Mouse (Mus musculus) heart, postnatal 14 days (tissue): ENCODE data around the gene Ackr2. TPM values are rescaled to one million over a fixed set of nuclear protein-coding genes. Genes with fewer than 3 reads are reported as not detected.
A peak's percentile ranks its signal among the peaks of the same experiment; 100 is the strongest.

ENCODE experiments used
- DNase-seq, 2 experiments: peaks; one replicate each; pipeline ENCODE4 v3.0.0; 2021 to 2022
- intact Hi-C: fragments of 180-260 bp; cut with DNase I; formaldehyde crosslinking; loops from one replicate; pipeline ENCODE4 v1.15.1; 2025
- long read RNA-seq, 2 experiments: library from polyadenylated mRNA; stranded (forward); transcript quantifications; one replicate each; pipeline ENCODE4 v2.0.0; 2021
- total RNA-seq, 2 experiments: library from RNA; stranded (reverse); gene quantifications; 2 replicates each; pipeline ENCODE4 v1.2.3; 2021

Ackr2 gene
- total RNA-seq, result 1 to 10 TPM; 2.0 to 3.4 TPM
- long read RNA-seq, experiment 1, partial matches to known transcripts, result 1 of 1 reads
- long read RNA-seq, experiment 1, other reads (novel, unspliced or antisense), result 0 of 1 reads
- long read RNA-seq, experiment 2, partial matches to known transcripts, result 0 of 1 reads
- long read RNA-seq, experiment 2, other reads (novel, unspliced or antisense), result 1 of 1 reads

DNA sequence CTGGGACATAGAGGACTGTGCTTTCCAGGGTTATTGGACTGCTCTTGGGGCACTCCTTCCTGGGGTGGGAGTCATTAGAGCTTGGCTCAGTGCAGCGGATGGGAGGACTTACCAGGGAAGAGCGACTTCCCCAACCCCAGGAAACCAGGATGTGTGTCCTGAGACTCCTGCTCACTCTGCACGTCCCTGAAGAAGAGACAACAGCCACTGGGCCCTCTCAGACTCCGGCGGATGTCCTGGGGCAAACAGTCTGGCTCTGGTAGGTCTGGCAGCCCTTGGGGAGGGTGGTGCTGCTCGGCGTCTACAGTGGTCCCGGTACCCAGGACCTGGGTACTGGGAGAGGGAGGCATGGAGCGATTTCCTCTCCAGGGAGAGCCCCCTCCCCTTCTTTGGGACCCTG lies at the start of gene Ackr2:
Gene Ackr2, plus strand, starts transcription at position 111 of the 400 bp plus-strand sequence.
- DNase-seq, result no peak
- intact Hi-C loops, result no loop called here

GRCm38 (mm10) chr9:121854246-121854645 lies 43.9 kb upstream of the Ackr2 start:
- intact Hi-C loops, result no loop called here
- DNase-seq, result no peak

- intact Hi-C loops, result no loop called here
- peak in 1 of 2 experiments; percentile 68 for DNase-seq
These were observed 41.3 kb upstream of the Ackr2 start for GRCm38 (mm10) chr9:121856649-121857416.

DNA sequence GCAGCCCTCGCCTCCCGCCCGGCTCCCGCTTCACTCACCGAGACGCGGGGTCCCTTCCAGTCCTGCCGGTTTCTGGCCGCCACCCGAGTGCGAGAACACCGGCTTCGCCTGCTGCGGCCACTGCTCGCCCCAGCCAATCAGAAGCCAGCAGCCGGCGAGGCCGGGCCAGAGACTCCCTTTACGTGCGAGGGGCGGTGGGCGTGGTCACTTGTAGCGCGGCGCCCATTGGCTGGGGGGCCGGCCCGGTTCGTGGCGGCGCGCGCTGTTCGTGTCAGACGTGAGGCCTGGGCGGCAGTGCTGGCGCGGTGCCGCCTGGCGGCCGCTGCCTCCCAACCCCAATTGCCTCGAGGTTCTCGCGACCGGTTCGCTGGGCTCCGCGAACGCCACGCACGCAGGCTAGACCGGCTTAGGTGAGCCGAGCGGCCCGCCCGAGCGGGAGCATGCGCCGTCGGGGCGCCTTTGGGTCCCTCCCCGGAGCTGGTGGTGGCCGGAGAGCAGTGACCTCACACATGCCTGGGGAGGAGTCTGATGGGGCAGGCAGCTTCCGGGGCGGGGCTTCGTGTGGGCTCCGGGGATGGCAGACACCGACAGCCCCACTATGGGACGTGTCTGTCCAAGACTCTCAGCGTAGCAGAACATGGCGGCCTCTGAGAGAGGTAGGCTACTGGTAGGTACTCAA lies 40.5 kb upstream of the Ackr2 start:
- intact Hi-C loops, result no loop called here

DNA sequence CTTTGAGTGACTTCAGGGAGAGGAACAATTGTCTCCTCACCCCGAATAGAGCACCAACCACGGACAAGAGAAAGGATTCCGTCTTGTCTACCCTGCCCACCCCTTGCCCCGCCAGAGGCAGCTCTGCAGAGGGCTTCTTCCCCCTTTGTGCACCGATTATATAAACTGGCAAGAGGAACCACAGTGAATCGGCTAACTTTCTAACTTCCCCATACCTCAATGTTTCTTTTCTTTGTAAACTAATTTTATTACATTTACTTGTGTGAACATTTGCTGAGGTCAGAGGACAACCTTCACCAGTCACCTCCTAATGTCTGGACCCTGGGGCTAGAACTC lies 40.0 kb upstream of the Ackr2 start, which contains the start of gene Higd1a:
Gene Higd1a, minus strand, starts transcription at position 210 of the 336 bp plus-strand sequence.
- intact Hi-C loops, result no loop called here
- DNase-seq, result no peak

More for the DNA sequence above, 40.5 kb upstream of the Ackr2 start:
- DNase-seq, result peak; percentile 99

DNA sequence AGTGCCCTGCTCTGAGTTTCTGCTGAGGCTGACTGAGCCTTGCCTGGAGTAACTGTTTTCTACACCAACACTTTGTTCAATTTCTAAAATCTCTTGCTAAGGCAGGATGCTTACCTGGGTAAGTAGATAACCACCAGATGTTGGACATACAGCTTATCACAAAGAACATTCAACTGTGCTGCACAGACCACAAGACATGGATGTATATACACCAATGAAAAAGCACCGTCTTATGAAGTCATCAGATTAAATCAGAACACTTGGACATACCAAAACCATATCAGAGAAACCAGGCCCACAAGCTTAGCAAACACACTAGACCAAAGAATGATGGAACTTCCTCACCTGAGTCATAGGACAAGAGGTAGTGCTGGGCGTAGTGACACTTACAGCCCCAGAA lies 38.8 kb upstream of the Ackr2 start:
- no peak for DNase-seq
- intact Hi-C loops, result no loop called here

GRCm38 (mm10) chr9:121860921-121861320 lies 37.2 kb upstream of the Ackr2 start:
- intact Hi-C loops, result no loop called here
- no peak for DNase-seq

DNA sequence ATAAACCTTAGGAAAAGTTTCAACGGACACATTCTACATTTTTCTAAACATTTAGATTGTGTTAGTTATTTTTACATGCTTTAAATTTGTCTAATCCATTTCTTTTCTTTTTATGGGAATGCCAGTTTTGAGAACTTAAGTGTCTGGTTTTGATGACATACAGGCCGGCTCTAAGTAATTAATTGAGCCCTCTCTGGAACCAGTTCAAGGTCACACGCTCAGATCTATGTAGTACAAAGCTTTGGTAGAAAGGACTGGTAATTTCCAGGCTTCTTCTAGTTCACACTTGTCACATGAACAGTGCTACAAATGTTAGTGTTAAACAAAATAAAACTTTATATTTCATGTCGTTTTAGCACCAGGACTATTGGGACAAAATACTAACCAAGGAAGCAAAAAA lies 33.3 kb upstream of the Ackr2 start:
- intact Hi-C loops, result no loop called here

DNA sequence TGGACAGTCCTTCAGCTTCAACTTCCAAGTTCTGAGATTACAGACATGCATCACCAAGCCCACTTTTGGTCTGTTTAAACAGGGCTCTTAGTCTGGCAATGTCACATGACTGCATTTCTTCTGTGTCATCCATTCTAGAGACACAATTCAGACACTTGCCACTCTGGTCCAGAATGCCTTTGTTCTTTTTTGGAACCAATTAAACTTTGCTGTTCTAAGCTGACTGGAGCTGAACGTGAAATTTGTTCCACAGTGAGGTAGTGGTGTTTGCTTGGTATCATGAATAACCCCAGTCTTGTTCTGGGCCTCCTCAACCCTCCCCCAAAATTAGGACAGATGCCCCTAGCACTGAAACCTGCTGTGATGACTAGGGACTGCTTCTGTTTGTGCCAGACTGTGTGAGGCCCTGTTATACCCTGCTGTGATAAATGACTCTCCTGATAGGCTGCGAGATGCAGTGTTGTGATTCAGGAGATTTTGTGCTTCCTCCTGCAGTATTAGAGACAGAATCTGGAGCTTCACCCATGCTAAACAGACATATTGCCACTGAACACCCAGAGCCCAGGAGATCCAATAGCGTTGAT lies 32.6 kb upstream of the Ackr2 start:
- intact Hi-C loops, result no loop called here
- no peak for DNase-seq

More for the DNA sequence above, 33.3 kb upstream of the Ackr2 start:
- no peak for DNase-seq

GRCm38 (mm10) chr9:121867632-121868031 lies 30.5 kb upstream of the Ackr2 start:
- no peak for DNase-seq
- intact Hi-C loops, result no loop called here

DNA sequence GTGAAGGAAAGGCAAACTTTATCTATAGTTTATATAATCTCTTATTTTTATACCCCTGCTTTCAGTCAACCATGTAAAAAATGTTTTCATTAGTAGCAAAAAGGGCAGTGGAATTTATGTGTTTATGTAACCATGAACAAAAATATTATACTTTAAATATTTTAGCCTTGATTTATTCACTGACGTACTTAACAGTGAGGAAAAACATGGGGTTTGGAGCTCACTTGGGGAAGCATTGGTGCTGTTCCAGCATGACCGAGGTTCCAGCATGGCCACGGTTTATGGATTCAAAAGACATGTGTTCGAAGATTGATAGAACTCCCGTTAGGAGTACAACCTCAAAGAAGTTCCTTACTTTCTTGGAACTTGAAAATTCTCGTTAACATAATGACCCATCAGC lies 29.9 kb upstream of the Ackr2 start:
- no peak for DNase-seq
- intact Hi-C loops, result no loop called here

DNA sequence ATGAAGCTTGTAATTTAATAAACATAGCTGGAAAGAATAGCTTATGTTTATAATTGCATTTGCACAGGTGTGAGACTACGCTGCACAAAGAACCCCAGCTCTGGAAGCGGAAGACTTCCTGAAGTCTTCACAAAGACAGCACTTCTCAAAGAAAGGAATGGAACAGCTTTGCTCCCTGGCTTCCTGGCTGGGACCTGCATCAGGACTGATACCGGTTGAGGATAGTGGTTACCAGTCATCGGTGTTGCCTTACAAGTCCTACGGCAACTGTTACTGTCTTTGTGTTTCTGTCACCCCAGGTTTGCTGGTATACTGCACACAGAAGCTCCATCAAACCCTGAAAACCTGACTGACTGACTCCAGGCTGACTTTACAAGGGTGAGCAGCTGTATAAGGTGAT lies 28.7 kb upstream of the Ackr2 start:
- no peak for DNase-seq
- intact Hi-C loops, result no loop called here

DNA sequence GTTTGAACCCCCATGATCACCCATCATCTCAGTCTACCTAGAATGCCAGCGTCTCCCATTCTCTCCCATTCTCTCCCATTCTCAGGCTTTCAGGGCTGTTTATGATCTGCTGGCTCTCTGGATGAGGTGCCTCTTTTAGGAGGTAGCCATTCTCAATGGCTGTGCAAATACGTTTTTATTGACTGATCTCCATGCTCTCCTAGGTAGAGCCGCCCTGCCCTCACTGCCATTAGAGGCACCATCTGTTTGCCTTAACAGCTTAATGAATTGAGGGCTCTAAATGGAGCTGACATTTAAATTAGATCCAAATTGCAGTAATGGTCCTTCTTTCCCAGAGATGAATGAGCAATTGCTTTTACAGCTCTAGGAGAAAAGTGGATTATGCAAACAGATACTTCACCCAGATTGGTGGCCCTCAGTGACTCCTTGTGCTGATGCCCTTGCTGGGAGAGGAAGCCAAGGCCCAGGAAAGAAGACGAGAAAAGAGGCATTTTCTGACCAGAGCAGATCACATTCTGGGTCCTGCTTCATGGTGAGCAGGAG lies 28.1 kb upstream of the Ackr2 start:
- no peak for DNase-seq
- intact Hi-C loops, result no loop called here

GRCm38 (mm10) chr9:121872062-121872683 lies 26.0 kb upstream of the Ackr2 start:
- DNase-seq, result no peak
- intact Hi-C loops, result no loop called here

GRCm38 (mm10) chr9:121873578-121873977 lies 24.6 kb upstream of the Ackr2 start:
- intact Hi-C loops, result no loop called here
- no peak for DNase-seq

DNA sequence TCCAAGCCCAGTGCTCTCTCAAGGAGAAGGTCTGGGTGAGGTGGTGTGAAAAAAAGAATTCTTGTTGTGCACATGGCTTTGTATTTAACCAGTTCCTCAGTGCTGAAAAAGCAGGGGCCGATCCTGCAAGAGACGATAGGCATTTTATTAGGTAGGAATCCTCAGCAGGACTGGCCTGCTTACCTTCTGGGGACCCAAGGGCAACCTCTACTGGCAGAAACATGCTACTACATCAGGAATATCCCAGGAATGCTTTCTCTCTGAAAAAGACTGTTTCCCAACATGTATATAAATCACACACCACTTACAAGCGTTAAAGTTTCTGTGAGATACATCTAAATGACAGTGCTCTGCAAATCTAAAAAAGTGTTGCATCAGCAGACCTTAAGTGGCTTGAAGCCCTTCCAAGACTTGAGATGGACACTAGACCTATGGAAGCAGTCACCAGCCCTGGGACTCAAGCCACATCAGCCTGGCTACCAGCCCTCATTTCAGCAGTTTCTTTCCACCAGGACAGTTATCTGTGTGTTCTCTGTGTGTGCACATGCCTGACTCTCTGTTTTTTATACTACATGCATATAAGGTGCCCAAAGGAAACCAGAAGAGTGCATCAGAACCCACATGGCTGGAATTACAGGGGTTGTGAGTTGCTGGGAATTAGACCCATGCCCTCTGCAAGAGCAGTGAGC lies 21.0 kb upstream of the Ackr2 start:
- intact Hi-C loops, result loop anchor here (5.0 kb wide), 2 partner anchors 45 to 50 kb away; no protein-coding TSS in a partner anchor
- DNase-seq, result peak; percentile 55 to 74

- intact Hi-C loops, result loop anchor here (5.0 kb wide), 1 partner anchor 101 kb away; no protein-coding TSS in a partner anchor
- DNase-seq, result peak; percentile 81 to 84
These were observed 17.3 kb upstream of the Ackr2 start for GRCm38 (mm10) chr9:121880840-121881239.

DNA sequence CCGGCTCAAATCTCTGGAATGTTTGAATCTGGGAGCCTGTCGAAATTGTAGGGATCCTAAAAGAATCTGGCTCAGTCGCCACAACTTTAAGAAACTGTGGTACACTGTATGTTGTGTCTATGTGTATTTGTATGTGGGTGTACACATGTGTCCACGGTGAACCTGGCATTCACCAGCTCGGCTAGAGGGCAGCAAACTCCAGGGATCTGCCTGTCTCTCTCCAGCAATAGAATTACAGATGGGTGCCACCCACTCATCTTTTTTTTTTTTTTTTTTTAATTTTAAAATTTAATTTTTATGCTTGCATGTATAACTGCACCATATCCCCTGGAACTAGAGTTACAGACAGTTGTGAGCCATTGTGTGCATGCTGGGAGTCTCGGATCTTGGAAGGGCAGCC lies 16.9 kb upstream of the Ackr2 start:
- no peak for DNase-seq
- intact Hi-C loops, result loop anchor here (5.0 kb wide), 1 partner anchor 101 kb away; no protein-coding TSS in a partner anchor

GRCm38 (mm10) chr9:121882015-121882457 lies 16.1 kb upstream of the Ackr2 start:
- DNase-seq, result no peak
- intact Hi-C loops, result loop anchor here (5.0 kb wide), 1 partner anchor 100 kb away; no protein-coding TSS in a partner anchor
